Mouse (Mus musculus): ENCODE measurements around the gene Plekhn1. TPM values are rescaled to one million over a fixed set of nuclear protein-coding genes. Genes with fewer than 3 reads are reported as not detected.

The Plekhn1 gene
- polyA plus RNA-seq, 1 experiment = 7.5 TPM

DNA sequence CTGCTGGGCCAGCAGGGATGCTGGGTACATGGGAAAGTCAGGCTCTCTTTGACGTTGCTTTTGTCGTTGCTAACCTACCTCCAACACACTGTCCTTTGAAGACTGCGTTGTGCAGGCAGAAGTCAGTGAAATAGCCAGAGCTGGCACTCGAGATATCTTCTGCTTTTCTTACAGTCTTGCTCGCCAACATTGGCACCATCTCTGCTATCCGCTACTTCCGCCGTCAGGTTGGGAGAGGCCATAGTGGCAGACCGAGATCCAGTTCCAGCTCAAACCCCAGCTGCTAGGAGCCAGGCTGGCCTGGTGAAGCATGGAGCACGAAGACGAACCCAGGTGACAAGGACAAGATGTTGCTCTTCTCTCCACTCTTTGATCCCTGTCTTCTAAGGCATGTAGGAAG is 14.7 kb downstream of the Plekhn1 start:
- H3K79me2 ChIP-seq (ENCODE audit: control insufficient read depth, insufficient read depth) = no peaks in the 10 kb centered on the region
- H3K27me3 ChIP-seq (ENCODE audit: control insufficient read depth, insufficient read depth, insufficient read length) = peaks cover 15% of the 10 kb centered on the region
- H3K36me3 ChIP-seq (ENCODE audit: control insufficient read depth, insufficient read depth) = no peaks in the 10 kb centered on the region
- H3ac ChIP-seq (ENCODE audit: control insufficient read depth, insufficient read length, low read depth) = no peak overlapping the region
- no peaks in the 10 kb centered on the region for H3K79me3 ChIP-seq (ENCODE audit: low read depth)
- H3K4me3 ChIP-seq (ENCODE audit: insufficient read depth, poor library complexity, severe bottlenecking) = no peak overlapping the region
- no peak for TF ChIP-seq MYOD1 (IDR thresholded peaks at IDR 0.05; ENCODE audit: control insufficient read depth, insufficient read length, low read depth)
- no peak for TF ChIP-seq MAX (IDR thresholded peaks at IDR 0.05)
- no peak for TF ChIP-seq USF1 (IDR thresholded peaks at IDR 0.05; ENCODE audit: low read depth)
- TF ChIP-seq FOSL1 (IDR thresholded peaks at IDR 0.05; ENCODE audit: insufficient read depth, low read length, poor library complexity, severe bottlenecking) = no peak
- TF ChIP-seq CTCF (IDR thresholded peaks at IDR 0.05; ENCODE audit: control insufficient read depth, insufficient read depth, insufficient read length) = no peak
- TF ChIP-seq CEBPB (IDR thresholded peaks at IDR 0.05; ENCODE audit: low read depth) = no peak
- TF ChIP-seq MYOG (IDR thresholded peaks at IDR 0.05; ENCODE audit: control insufficient read depth, extremely low read depth, insufficient read length) = no peak

DNA sequence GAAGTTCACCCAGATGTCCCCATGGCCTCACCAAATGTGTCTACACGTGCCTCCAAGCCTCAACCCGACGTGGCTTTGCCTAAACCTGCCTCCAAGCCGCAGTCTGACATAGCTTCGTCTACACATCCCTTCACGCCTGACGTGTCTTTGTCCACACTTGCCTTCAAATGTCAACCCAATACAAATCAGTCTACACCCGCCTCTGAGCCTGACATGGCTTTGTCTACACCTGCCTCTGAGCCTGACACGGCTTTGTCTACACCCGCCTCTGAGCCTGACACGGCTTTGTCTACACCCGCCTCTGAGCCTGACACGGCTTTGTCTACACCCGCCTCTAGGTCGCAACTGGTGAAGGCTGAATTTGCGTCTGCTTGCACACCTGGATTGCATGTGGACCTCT is 16.8 kb downstream of the Plekhn1 start:
- no peaks in the 10 kb centered on the region for H3K79me3 ChIP-seq (ENCODE audit: low read depth)
- H3K4me3 ChIP-seq (ENCODE audit: insufficient read depth, poor library complexity, severe bottlenecking) = no peak overlapping the region
- no peak overlapping the region for H3ac ChIP-seq (ENCODE audit: control insufficient read depth, insufficient read length, low read depth)
- no peaks in the 10 kb centered on the region for H3K36me3 ChIP-seq (ENCODE audit: control insufficient read depth, insufficient read depth)
- TF ChIP-seq CEBPB (IDR thresholded peaks at IDR 0.05; ENCODE audit: low read depth) (no peak), FOSL1 (IDR thresholded peaks at IDR 0.05; ENCODE audit: insufficient read depth, low read length, poor library complexity, severe bottlenecking) (no peak), MYOG (IDR thresholded peaks at IDR 0.05; ENCODE audit: control insufficient read depth, extremely low read depth, insufficient read length) (no peak), MAX (IDR thresholded peaks at IDR 0.05) (no peak), MYOD1 (IDR thresholded peaks at IDR 0.05; ENCODE audit: control insufficient read depth, insufficient read length, low read depth) (no peak), USF1 (IDR thresholded peaks at IDR 0.05; ENCODE audit: low read depth) (no peak), CTCF (IDR thresholded peaks at IDR 0.05; ENCODE audit: control insufficient read depth, insufficient read depth, insufficient read length) (no peak)
- no peaks in the 10 kb centered on the region for H3K79me2 ChIP-seq (ENCODE audit: control insufficient read depth, insufficient read depth)
- H3K27me3 ChIP-seq (ENCODE audit: control insufficient read depth, insufficient read depth, insufficient read length) = peaks cover 15% of the 10 kb centered on the region

DNA sequence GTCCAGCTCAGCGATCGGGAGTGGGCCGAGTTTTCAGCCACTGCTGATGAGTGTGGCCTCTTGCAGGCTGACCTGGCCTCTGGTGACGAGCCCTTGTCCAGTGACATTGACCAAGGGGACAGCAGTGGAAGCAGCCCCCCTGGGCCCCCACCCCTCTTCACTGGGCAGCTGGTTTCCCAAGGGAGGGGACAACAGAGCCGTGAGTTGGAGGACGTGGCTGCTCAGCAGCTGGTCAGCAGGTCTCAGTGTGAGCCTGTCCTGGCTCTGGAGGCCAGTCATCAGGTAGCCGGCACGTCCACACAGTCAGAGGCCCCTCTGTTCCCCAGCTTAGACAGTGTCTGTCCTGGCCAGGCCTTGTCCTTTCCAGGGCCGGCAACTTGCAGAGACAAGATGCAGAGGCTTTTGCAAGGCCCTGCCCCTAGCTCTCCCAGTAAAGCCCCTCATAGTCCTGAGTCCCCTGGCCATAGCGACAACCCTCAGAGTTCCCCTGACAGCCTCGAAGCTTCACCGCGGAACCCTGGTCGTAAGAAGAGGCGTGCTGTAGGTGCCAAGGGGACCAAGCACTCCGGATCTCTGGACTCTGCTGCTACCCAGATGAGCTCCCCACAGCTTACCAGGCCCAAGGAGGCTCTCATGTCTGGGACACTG is 17.5 kb downstream of the Plekhn1 start:
- H3K27me3 ChIP-seq (ENCODE audit: control insufficient read depth, insufficient read depth, insufficient read length) = peaks cover 15% of the 10 kb centered on the region
- H3K79me3 ChIP-seq (ENCODE audit: low read depth) = no peaks in the 10 kb centered on the region
- H3ac ChIP-seq (ENCODE audit: control insufficient read depth, insufficient read length, low read depth) = no peak overlapping the region
- no peak for TF ChIP-seq USF1 (IDR thresholded peaks at IDR 0.05; ENCODE audit: low read depth)
- no peak for TF ChIP-seq CTCF (IDR thresholded peaks at IDR 0.05; ENCODE audit: control insufficient read depth, insufficient read depth, insufficient read length)
- H3K36me3 ChIP-seq (ENCODE audit: control insufficient read depth, insufficient read depth) = no peaks in the 10 kb centered on the region
- no peaks in the 10 kb centered on the region for H3K79me2 ChIP-seq (ENCODE audit: control insufficient read depth, insufficient read depth)
- no peak overlapping the region for H3K4me3 ChIP-seq (ENCODE audit: insufficient read depth, poor library complexity, severe bottlenecking)

DNA sequence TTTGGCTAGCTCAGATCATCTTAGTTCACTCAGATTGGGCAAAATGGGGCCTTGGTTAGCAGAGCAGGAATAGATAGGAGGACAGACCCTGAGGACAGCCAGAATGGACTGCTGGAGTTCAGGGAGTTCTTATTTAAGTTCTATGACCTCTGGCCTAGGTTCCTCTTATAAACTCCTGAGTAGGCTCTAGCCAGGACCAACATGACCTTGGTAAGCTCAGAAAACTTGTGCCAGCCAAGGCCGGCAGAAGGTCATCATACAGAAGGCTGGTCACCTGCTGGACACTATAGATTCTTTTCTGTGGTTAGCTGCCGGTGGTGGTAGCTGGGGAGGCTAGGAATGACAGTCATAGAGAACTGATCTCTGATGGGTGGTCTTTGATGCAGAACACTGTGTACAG is 18.5 kb downstream of the Plekhn1 start:
- H3K79me2 ChIP-seq (ENCODE audit: control insufficient read depth, insufficient read depth) = no peaks in the 10 kb centered on the region
- H3K36me3 ChIP-seq (ENCODE audit: control insufficient read depth, insufficient read depth) = no peaks in the 10 kb centered on the region
- H3K27me3 ChIP-seq (ENCODE audit: control insufficient read depth, insufficient read depth, insufficient read length) = peaks cover 15% of the 10 kb centered on the region
- H3K79me3 ChIP-seq (ENCODE audit: low read depth) = no peaks in the 10 kb centered on the region
- no peak overlapping the region for H3ac ChIP-seq (ENCODE audit: control insufficient read depth, insufficient read length, low read depth)
- TF ChIP-seq CEBPB (IDR thresholded peaks at IDR 0.05; ENCODE audit: low read depth) (no peak), MYOG (IDR thresholded peaks at IDR 0.05; ENCODE audit: control insufficient read depth, extremely low read depth, insufficient read length) (no peak), CTCF (IDR thresholded peaks at IDR 0.05; ENCODE audit: control insufficient read depth, insufficient read depth, insufficient read length) (no peak), MYOD1 (IDR thresholded peaks at IDR 0.05; ENCODE audit: control insufficient read depth, insufficient read length, low read depth) (no peak), MAX (IDR thresholded peaks at IDR 0.05) (no peak), USF1 (IDR thresholded peaks at IDR 0.05; ENCODE audit: low read depth) (no peak), FOSL1 (IDR thresholded peaks at IDR 0.05; ENCODE audit: insufficient read depth, low read length, poor library complexity, severe bottlenecking) (no peak)
- H3K4me3 ChIP-seq (ENCODE audit: insufficient read depth, poor library complexity, severe bottlenecking) = no peak overlapping the region

DNA sequence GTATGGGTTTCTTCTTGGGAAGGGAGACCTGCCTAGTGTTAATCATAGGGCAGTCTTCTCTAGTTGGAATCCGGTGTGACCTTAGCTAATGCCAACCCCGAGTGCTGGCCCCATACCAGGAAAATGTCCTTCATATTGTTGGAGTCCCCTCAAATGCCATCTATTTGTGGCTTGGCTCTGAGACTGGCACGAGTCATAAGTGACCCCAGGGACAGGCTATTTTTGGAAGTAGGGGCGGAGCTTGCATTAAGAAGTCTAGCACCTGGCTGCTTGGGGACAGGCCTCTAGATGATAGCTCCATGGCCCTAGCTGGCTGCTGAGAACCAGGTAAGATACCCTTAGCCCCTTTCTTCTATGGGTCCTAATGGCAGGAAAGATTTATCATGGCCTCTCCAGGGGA is 19.0 kb downstream of the Plekhn1 start, which contains the start of gene Perm1:
Gene Perm1, plus strand, starts transcription at position 220 of the 400 bp plus-strand sequence.
- no peaks in the 10 kb centered on the region for H3K79me3 ChIP-seq (ENCODE audit: low read depth)
- no peaks in the 10 kb centered on the region for H3K79me2 ChIP-seq (ENCODE audit: control insufficient read depth, insufficient read depth)
- H3K36me3 ChIP-seq (ENCODE audit: control insufficient read depth, insufficient read depth) = no peaks in the 10 kb centered on the region
- TF ChIP-seq CTCF (IDR thresholded peaks at IDR 0.05; ENCODE audit: control insufficient read depth, insufficient read depth, insufficient read length) (no peak), MAX (IDR thresholded peaks at IDR 0.05) (no peak), USF1 (IDR thresholded peaks at IDR 0.05; ENCODE audit: low read depth) (no peak), MYOG (IDR thresholded peaks at IDR 0.05; ENCODE audit: control insufficient read depth, extremely low read depth, insufficient read length) (no peak), MYOD1 (IDR thresholded peaks at IDR 0.05; ENCODE audit: control insufficient read depth, insufficient read length, low read depth) (no peak), CEBPB (IDR thresholded peaks at IDR 0.05; ENCODE audit: low read depth) (no peak), FOSL1 (IDR thresholded peaks at IDR 0.05; ENCODE audit: insufficient read depth, low read length, poor library complexity, severe bottlenecking) (no peak)
- peaks cover 15% of the 10 kb centered on the region for H3K27me3 ChIP-seq (ENCODE audit: control insufficient read depth, insufficient read depth, insufficient read length)
- H3ac ChIP-seq (ENCODE audit: control insufficient read depth, insufficient read length, low read depth) = no peak within 1 kb of the TSS
- no peak within 1 kb of the TSS for H3K4me3 ChIP-seq (ENCODE audit: insufficient read depth, poor library complexity, severe bottlenecking)

DNA sequence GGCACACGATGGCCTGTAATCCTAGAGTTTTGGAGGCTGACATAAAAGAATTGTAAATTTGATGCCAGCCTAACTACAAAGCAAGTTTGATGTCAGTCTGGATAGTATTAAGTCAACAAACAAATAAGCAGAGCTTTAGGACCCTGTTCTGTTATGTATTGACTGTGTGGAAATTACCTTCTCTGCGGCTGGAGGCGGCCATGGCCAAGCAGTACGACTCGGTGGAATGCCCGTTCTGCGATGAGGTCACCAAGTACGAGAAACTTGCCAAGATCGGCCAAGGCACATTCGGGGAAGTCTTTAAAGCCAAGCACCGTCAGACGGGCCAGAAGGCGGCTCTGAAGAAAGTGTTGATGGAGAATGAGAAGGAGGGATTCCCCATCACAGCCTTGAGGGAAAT is 21.5 kb downstream of the Plekhn1 start:
- no peak for TF ChIP-seq MAX (IDR thresholded peaks at IDR 0.05)
- TF ChIP-seq MYOD1 (IDR thresholded peaks at IDR 0.05; ENCODE audit: control insufficient read depth, insufficient read length, low read depth) = no peak
- TF ChIP-seq CTCF (IDR thresholded peaks at IDR 0.05; ENCODE audit: control insufficient read depth, insufficient read depth, insufficient read length) = no peak
- TF ChIP-seq USF1 (IDR thresholded peaks at IDR 0.05; ENCODE audit: low read depth) = no peak
- no peak for TF ChIP-seq CEBPB (IDR thresholded peaks at IDR 0.05; ENCODE audit: low read depth)
- TF ChIP-seq MYOG (IDR thresholded peaks at IDR 0.05; ENCODE audit: control insufficient read depth, extremely low read depth, insufficient read length) = no peak
- no peak for TF ChIP-seq FOSL1 (IDR thresholded peaks at IDR 0.05; ENCODE audit: insufficient read depth, low read length, poor library complexity, severe bottlenecking)
- Histone ChIP-seq H3ac (ENCODE audit: control insufficient read depth, insufficient read length, low read depth) (no peak overlapping the region), H3K4me3 (ENCODE audit: insufficient read depth, poor library complexity, severe bottlenecking) (no peak overlapping the region), H3K79me3 (ENCODE audit: low read depth) (no peaks in the 10 kb centered on the region), H3K27me3 (ENCODE audit: control insufficient read depth, insufficient read depth, insufficient read length) (peaks cover 18% of the 10 kb centered on the region), H3K36me3 (ENCODE audit: control insufficient read depth, insufficient read depth) (no peaks in the 10 kb centered on the region), H3K79me2 (ENCODE audit: control insufficient read depth, insufficient read depth) (no peaks in the 10 kb centered on the region)

Data from C2C12 (cell line).